In genomic region chr4:141277157-141277556, GRCm38 (mm10) we compare ENCODE assay signal across 15 mouse cellular contexts. TPM values are rescaled to one million over a fixed set of nuclear protein-coding genes. Genes with fewer than 3 reads are reported as not detected.
A peak's percentile ranks its signal among the peaks of the same experiment; 100 is the strongest.
DNase-seq lines count a peak whose midpoint lies in the region; ATAC-seq and TF ChIP-seq lines count a peak whose summit lies in the region.
"Had no signal": no experiment of that assay in that cellular context is flagged by ENCODE, and none has a peak within 500 bp of the region (broad histone marks: within the 10 kb centered on the region; RNA-seq: fewer than 3 reads in every experiment).

No protein-coding gene starts in this region.

- H3K27ac ChIP-seq in heart, embryonic 13.5 days (replicated peaks): peak overlapping the region; percentile 88
- H3K27ac ChIP-seq in liver, adult 2 months (replicated peaks; ENCODE audit: insufficient read depth, low read depth, low read length): peak overlapping the region; percentile 89
- H3K27ac ChIP-seq in liver, embryonic 12.5 days: no peak overlapping the region
- 0 out of 2 replicates have a peak overlapping the region, but pooled peaks have one; percentile 44 for H3K27ac ChIP-seq in embryonic facial prominence, embryonic 10.5 days (replicated peaks)
- peak overlapping the region; percentile 85; the same call in 1 of the 2 replicates for H3K27ac ChIP-seq in small intestine, adult 2 months (ENCODE audit: insufficient read depth, low read depth, low read length)

- no peaks in the 10 kb centered on the region for H3K9me3 ChIP-seq in heart, embryonic 13.5 days
- no peaks in the 10 kb centered on the region for H3K9me3 ChIP-seq in liver, embryonic 12.5 days (replicated peaks)
- H3K9me3 ChIP-seq in embryonic facial prominence, embryonic 10.5 days: no peaks in the 10 kb centered on the region
- H3K9me3 ChIP-seq: forebrain, embryonic 10.5 days; limb, embryonic 15.5 days had no signal

- H3K79me2 ChIP-seq in liver, adult 2 months (ENCODE audit: control insufficient read depth, insufficient read depth, low read length): no peaks in the 10 kb centered on the region

- 0 out of 2 replicates have a peak overlapping the region, but pooled peaks have one; percentile 20 for H3K9ac ChIP-seq in heart, embryonic 13.5 days
- peak overlapping the region; percentile 54 for H3K9ac ChIP-seq in liver, adult 2 months (ENCODE audit: low read depth, low read length)
- H3K9ac ChIP-seq in liver, embryonic 12.5 days: no peak overlapping the region
- H3K9ac ChIP-seq: limb, embryonic 15.5 days had no signal

- TF ChIP-seq CTCF in liver, adult 2 months (IDR thresholded peaks at IDR 0.05; ENCODE audit: low read depth, low read length): no peak
- TF ChIP-seq CTCF in small intestine, adult 2 months (IDR thresholded peaks at IDR 0.05; ENCODE audit: extremely low read depth, insufficient read length, insufficient replicate concordance, low read depth, low read length): no peak

- WGBS in heart, embryonic 13.5 days: 86% methylated on average over 8 of the region's 8 CpGs
- WGBS in liver, adult 2 months: 33% methylated on average over 8 of the region's 8 CpGs
- 58% methylated on average over 8 of the region's 8 CpGs for WGBS in liver, embryonic 12.5 days (ENCODE audit: insufficient replicate concordance)
- 78% methylated on average over 8 of the region's 8 CpGs for WGBS in embryonic facial prominence, embryonic 10.5 days
- WGBS in small intestine, adult 2 months: 61% methylated on average over 8 of the region's 8 CpGs

- no peak for ATAC-seq in heart, embryonic 13.5 days (ENCODE audit: extremely low read depth, insufficient number of reproducible peaks, low FRiP score, low TSS enrichment)
- ATAC-seq in liver, embryonic 12.5 days: no peak
- ATAC-seq: CD4-positive, CD25-positive, alpha-beta regulatory T cell, adult 4 months had no signal

- no peak overlapping the region for H3K4me3 ChIP-seq in heart, embryonic 13.5 days
- H3K4me3 ChIP-seq in liver, adult 2 months (ENCODE audit: insufficient read depth, low read depth, low read length): no peak overlapping the region
- H3K4me3 ChIP-seq in liver, embryonic 12.5 days: no peak overlapping the region
- H3K4me3 ChIP-seq in embryonic facial prominence, embryonic 10.5 days: no peak overlapping the region
- H3K4me3 ChIP-seq in small intestine, adult 2 months (ENCODE audit: low read depth, low read length): no peak overlapping the region
- H3K4me3 ChIP-seq: forebrain, embryonic 10.5 days; limb, embryonic 15.5 days had no signal

- no peaks in the 10 kb centered on the region for H3K27me3 ChIP-seq in heart, embryonic 13.5 days (replicated peaks)
- no peaks in the 10 kb centered on the region for H3K27me3 ChIP-seq in liver, adult 2 months (ENCODE audit: control insufficient read depth, insufficient read depth, low read length)
- H3K27me3 ChIP-seq in liver, embryonic 12.5 days (replicated peaks): peaks cover 43% of the 10 kb centered on the region
- peaks cover 53% of the 10 kb centered on the region for H3K27me3 ChIP-seq in embryonic facial prominence, embryonic 10.5 days (replicated peaks; ENCODE audit: low read depth, poor library complexity, severe bottlenecking)
- H3K27me3 ChIP-seq in small intestine, adult 2 months (ENCODE audit: control insufficient read depth, insufficient read depth, low read length): no peaks in the 10 kb centered on the region
- H3K27me3 ChIP-seq: limb, embryonic 15.5 days had no signal

- no peaks in the 10 kb centered on the region for H3K36me3 ChIP-seq in heart, embryonic 13.5 days
- no peaks in the 10 kb centered on the region for H3K36me3 ChIP-seq in liver, adult 2 months (ENCODE audit: control insufficient read depth, insufficient read depth, low read length)
- no peaks in the 10 kb centered on the region for H3K36me3 ChIP-seq in liver, embryonic 12.5 days
- no peaks in the 10 kb centered on the region for H3K36me3 ChIP-seq in embryonic facial prominence, embryonic 10.5 days (replicated peaks)
- H3K36me3 ChIP-seq in small intestine, adult 2 months (ENCODE audit: control insufficient read depth, insufficient read depth, low read length): no peaks in the 10 kb centered on the region
- H3K36me3 ChIP-seq: forebrain, embryonic 10.5 days; limb, embryonic 15.5 days had no signal

- 0 out of 2 replicates have a peak, but pooled peaks have one; percentile 19 for TF ChIP-seq POLR2A in liver, adult 2 months (IDR thresholded peaks at IDR 0.05; ENCODE audit: extremely low read depth, insufficient read depth, low read length)
- TF ChIP-seq POLR2A in small intestine, adult 2 months (IDR thresholded peaks at IDR 0.05; ENCODE audit: low read depth, low read length): no peak

- H3K4me2 ChIP-seq in heart, embryonic 13.5 days: no peak overlapping the region
- no peak overlapping the region for H3K4me2 ChIP-seq in liver, embryonic 12.5 days
- H3K4me2 ChIP-seq: limb, embryonic 15.5 days; midbrain, embryonic 11.5 days had no signal

- DNase-seq in heart, adult 8-10 months (ENCODE audit: low spot score): no peak
- peak; percentile 84 for DNase-seq in liver, adult 2 months (ENCODE audit: extremely low read depth, low read depth, low spot score)
- DNase-seq in embryonic facial prominence, embryonic 10.5 days (ENCODE audit: low spot score): no peak
- no peak for DNase-seq in left cerebral cortex, postnatal 25 days (ENCODE audit: low spot score in 2 of 2)
- no peak for DNase-seq in right cerebral cortex, postnatal 14 days
- DNase-seq: adrenal gland, postnatal 25 days; kidney, adult 8-10 months; thymus, postnatal 25 days had no signal

- H3K4me1 ChIP-seq in heart, embryonic 13.5 days: peaks cover 62% of the 10 kb centered on the region
- peaks cover 41% of the 10 kb centered on the region for H3K4me1 ChIP-seq in liver, adult 2 months (ENCODE audit: control insufficient read depth, insufficient read depth, low read length)
- H3K4me1 ChIP-seq in liver, embryonic 12.5 days: peaks cover 40% of the 10 kb centered on the region
- peaks cover 66% of the 10 kb centered on the region for H3K4me1 ChIP-seq in embryonic facial prominence, embryonic 10.5 days
- H3K4me1 ChIP-seq in small intestine, adult 2 months (ENCODE audit: control insufficient read depth, insufficient read depth, insufficient read length, low read length): peaks cover 42% of the 10 kb centered on the region

- intact Hi-C loops in left cerebral cortex, postnatal 25 days (cut with DNase I): no loop called here

RNA-seq across cellular contexts. Expression of gene Epha2, which starts 23.9 kb away (rescaled TPM):
- polyA plus RNA-seq in heart, embryonic 13.5 days (2015; fragmentation: Nextera tagmentation; extraction: Ambion mirVana): 4.0 and 4.3 TPM in 2 replicates
- total RNA-seq in heart, adult 8-10 months (2022): 1 to 10 TPM; 4.6 to 7.1 (median 5.2) TPM
- 7.7 and 9.3 TPM in 2 replicates for total RNA-seq in liver, adult 2 months (2014; rRNA removed)
- polyA plus RNA-seq in liver, adult 2 months (2012; rRNA removed): 11.6 and 12.0 TPM in 2 replicates
- polyA plus RNA-seq in liver, embryonic 12.5 days (2016; fragmentation: Nextera tagmentation; extraction: Ambion mirVana): 2.1 TPM in 2 replicates
- polyA plus RNA-seq in embryonic facial prominence, embryonic 10.5 days (2016; fragmentation: Nextera tagmentation; extraction: Ambion mirVana): 2.4 and 3.0 TPM in 2 replicates
- 28.3 and 86.3 TPM in 2 replicates for polyA plus RNA-seq in small intestine, adult 2 months (2012; rRNA removed)
- total RNA-seq in left cerebral cortex, postnatal 25 days (2021): 1 to 10 TPM in 1 of 2 experiments, under 1 TPM in 1; 0.82 to 1.2 TPM

RNA-seq across cellular contexts. Expression of gene Arhgef19, which starts 37.9 kb away (rescaled TPM):
- 2.2 and 3.1 TPM in 2 replicates for polyA plus RNA-seq in heart, embryonic 13.5 days (2015; fragmentation: Nextera tagmentation; extraction: Ambion mirVana)
- 10 to 100 TPM; 26.2 to 32.2 (median 30.3) TPM for total RNA-seq in heart, adult 8-10 months (2022)
- total RNA-seq in liver, adult 2 months (2014; rRNA removed): 14.4 and 25.8 TPM in 2 replicates
- 34.3 and 64.4 TPM in 2 replicates for polyA plus RNA-seq in liver, adult 2 months (2012; rRNA removed)
- polyA plus RNA-seq in liver, embryonic 12.5 days (2016; fragmentation: Nextera tagmentation; extraction: Ambion mirVana): 1.9 and 2.4 TPM in 2 replicates
- 6.1 and 8.7 TPM in 2 replicates for polyA plus RNA-seq in embryonic facial prominence, embryonic 10.5 days (2016; fragmentation: Nextera tagmentation; extraction: Ambion mirVana)
- 29.3 and 48.8 TPM in 2 replicates for polyA plus RNA-seq in small intestine, adult 2 months (2012; rRNA removed)
- total RNA-seq in left cerebral cortex, postnatal 25 days (2021): 10 to 100 TPM; 15.1 to 16.3 TPM
- polyA plus RNA-seq: CD4-positive, CD25-positive, alpha-beta regulatory T cell, adult 4 months had no signal
